Mouse (Mus musculus) heart, postnatal 36 days (tissue): ENCODE results near the gene Ccnd3. TPM values are rescaled to one million over a fixed set of nuclear protein-coding genes. Genes with fewer than 3 reads are reported as not detected.

Source experiments
- DNase-seq, 2 experiments: peaks; one replicate each; pipeline ENCODE4 v3.0.0; 2021 to 2022
- intact Hi-C: fragments of 180-260 bp; cut with DNase I; formaldehyde crosslinking; loops from one replicate; pipeline ENCODE4 v1.15.1; 2025
- total RNA-seq, 2 experiments: library from RNA; stranded (reverse); gene quantifications; 2 replicates each; pipeline ENCODE4 v1.2.3; 2021

The Ccnd3 gene
- total RNA-seq, 2 experiments from 2014 or later = 79.8 to 88.7 TPM

GRCm38 (mm10) chr17:47633999-47634770, 129.3 kb downstream of the Ccnd3 start:
- intact Hi-C loops = loop anchor here (5.0 kb wide), 1 partner anchor 38 kb away; no protein-coding TSS in a partner anchor

GRCm38 (mm10) chr17:47642992-47643391, 138.1 kb downstream of the Ccnd3 start:
- no peak for DNase-seq
- intact Hi-C loops = no loop called here

More at GRCm38 (mm10) chr17:47633999-47634770, 129.3 kb downstream of the Ccnd3 start:
- no peak for DNase-seq

GRCm38 (mm10) chr17:47646683-47647082, 141.8 kb downstream of the Ccnd3 start:
- DNase-seq = peak; percentile 44 to 59
- intact Hi-C loops = loop anchor here (2.0 kb wide), 1 partner anchor 30 kb away; no protein-coding TSS in a partner anchor

GRCm38 (mm10) chr17:47648966-47649365, 144.1 kb downstream of the Ccnd3 start:
- intact Hi-C loops = no loop called here
- no peak for DNase-seq

Other genes with a start within 250 kb of the Ccnd3 start
- 10 to 100 TPM; 19.9 to 23.9 TPM for gene Mrps10, start 136.2 kb upstream of the Ccnd3 start, total RNA-seq
- under 1 TPM; 0.25 to 0.33 TPM for gene Guca1b, start 119.7 kb upstream of the Ccnd3 start, total RNA-seq
- not detected for gene Guca1a, start 104.5 kb upstream of the Ccnd3 start, total RNA-seq
- 1 to 10 TPM; 1.6 to 1.8 TPM for gene AI661453, start 68.4 kb upstream of the Ccnd3 start, total RNA-seq
- gene 1700001C19Rik, start 67.7 kb upstream of the Ccnd3 start, total RNA-seq = not detected
- 10 to 100 TPM; 12.0 to 13.6 TPM for gene Taf8, start 2.8 kb upstream of the Ccnd3 start, total RNA-seq
- gene Bysl, start 106.4 kb downstream of the Ccnd3 start, total RNA-seq = 10 to 100 TPM; 14.2 to 14.3 TPM
- 10 to 100 TPM; 15.8 to 17.8 TPM for gene Med20, start 106.5 kb downstream of the Ccnd3 start, total RNA-seq
- gene Gm20517, start 106.5 kb downstream of the Ccnd3 start, total RNA-seq = 1 to 10 TPM; 2.1 to 3.5 TPM
- gene Usp49, start 125.6 kb downstream of the Ccnd3 start, total RNA-seq = 1 to 10 TPM; 3.9 to 4.4 TPM
- gene Tomm6, start 183.3 kb downstream of the Ccnd3 start, total RNA-seq = 100 to 1,000 TPM; 119 to 126 TPM
- 1 to 10 TPM; 4.0 to 4.3 TPM for gene Frs3, start 184.0 kb downstream of the Ccnd3 start, total RNA-seq
- under 1 TPM; 0.50 to 0.70 TPM for gene Gm21981, start 189.4 kb downstream of the Ccnd3 start, total RNA-seq
- gene Prickle4, start 189.7 kb downstream of the Ccnd3 start, total RNA-seq = 1 to 10 TPM; 2.1 to 4.8 TPM
- not detected for gene Pgc, start 221.8 kb downstream of the Ccnd3 start, total RNA-seq
- 10 to 100 TPM; 39.9 to 44.8 TPM for gene Tfeb, start 232.0 kb downstream of the Ccnd3 start, total RNA-seq